Mouse (Mus musculus) lung, embryonic 14.5 days (tissue): ENCODE measurements around the gene Ppp2r1b. TPM values are rescaled to one million over a fixed set of nuclear protein-coding genes. Genes with fewer than 3 reads are reported as not detected.
A peak's percentile ranks its signal among the peaks of the same experiment; 100 is the strongest.

Experiments used
- ATAC-seq: fragments of 200-750 bp; cut with Nextera tagmentation; 2 replicates; pipeline ENCODE4 v1.8.0; 2017; ENCODE audit warnings: mild to moderate bottlenecking, moderate TSS enrichment, moderate library complexity; ENCODE audit not compliant: insufficient read depth
- DNase-seq: peaks from one replicate; pipeline ENCODE4 v3.0.0-alpha.2; 2015
- H3K27ac ChIP-seq: fragments of 300-500 bp; sonication (generic); 2 replicates; pipeline ENCODE4 v1.5.1; 2014; ENCODE audit warnings: low read depth, mild to moderate bottlenecking, moderate library complexity
- H3K27me3 ChIP-seq: fragments of 300-500 bp; sonication (generic); 2 replicates; pipeline ENCODE4 v1.6.1; 2014; ENCODE audit warnings: low read length, control low read depth; ENCODE audit not compliant: insufficient read depth
- H3K36me3 ChIP-seq: fragments of 300-500 bp; sonication (generic); 2 replicates; pipeline ENCODE4 v1.6.1; 2014; ENCODE audit warnings: control low read depth; ENCODE audit not compliant: insufficient read depth
- H3K4me1 ChIP-seq: fragments of 300-500 bp; sonication (generic); 2 replicates; pipeline ENCODE4 v1.6.1; 2014; ENCODE audit warnings: antibody characterized with exemption, control low read depth; ENCODE audit not compliant: insufficient read depth
- H3K4me2 ChIP-seq: fragments of 300-500 bp; sonication (generic); 2 replicates; pipeline ENCODE4 v1.6.1; 2014; ENCODE audit warnings: mild to moderate bottlenecking
- H3K4me3 ChIP-seq: fragments of 300-500 bp; sonication (generic); 2 replicates; pipeline ENCODE4 v1.5.1; 2014; ENCODE audit warnings: low read depth, low read length
- H3K9ac ChIP-seq: fragments of 300-500 bp; sonication (generic); 2 replicates; pipeline ENCODE4 v1.6.1; 2014
- H3K9me3 ChIP-seq: fragments of 300-500 bp; sonication (generic); 2 replicates; pipeline ENCODE4 v1.6.1; 2016; ENCODE audit warnings: low read depth, low read length, control low read depth
- CTCF ChIP-seq: IDR thresholded peaks from 2 replicates; pipeline ENCODE4 v1.5.1; 2016; ENCODE audit warnings: antibody characterized with exemption, low read depth
- WGBS: fragments of 180-500 bp; shearing (Covaris S2); extraction: QIAGEN DNeasy Blood & Tissue Kit; methylation state at CpG from one replicate; pipeline ENCODE4 v1.1.7; 2014; 5-methylcytosine and 5-hydroxymethylcytosine counted together
- polyA plus RNA-seq: library from polyadenylated mRNA; unstranded; fragments of >200 nt; fragmentation: Nextera tagmentation; extraction: Ambion mirVana; gene quantifications from 2 replicates; pipeline ENCODE4 v1.2.1, GENCODE M21; 2014

Ppp2r1b gene
- polyA plus RNA-seq, 1 experiment from 2014 or later: 73.7 TPM

- no peaks in the 10 kb centered on the region for H3K27me3 ChIP-seq
- ATAC-seq: no peak
- no peak for DNase-seq
- H3K4me2 ChIP-seq: no peak overlapping the region
- no peak overlapping the region for H3K4me3 ChIP-seq
- no peaks in the 10 kb centered on the region for H3K9me3 ChIP-seq
- 65% methylated on average over 3 of the region's 3 CpGs for WGBS
- H3K9ac ChIP-seq: no peak overlapping the region
- H3K36me3 ChIP-seq: peaks cover 22% of the 10 kb centered on the region
- no peak for TF ChIP-seq CTCF
- no peak overlapping the region for H3K27ac ChIP-seq
- H3K4me1 ChIP-seq: peaks cover 13% of the 10 kb centered on the region; the same call in 1 of the 2 replicates
Measured at GRCm38 (mm10) chr9:50890494-50891090, 45.5 kb downstream of the Ppp2r1b start.

- Histone ChIP-seq H3K4me3 (no peak overlapping the region), H3K36me3 (peaks cover 47% of the 10 kb centered on the region), H3K27me3 (no peaks in the 10 kb centered on the region), H3K27ac (no peak overlapping the region), H3K9me3 (no peaks in the 10 kb centered on the region), H3K4me2 (no peak overlapping the region), H3K9ac (no peak overlapping the region), H3K4me1 (no peaks in the 10 kb centered on the region)
- no peak for TF ChIP-seq CTCF
- whole genome bisulfite sequencing: 85% methylated on average over 4 of the region's 4 CpGs
- DNase-seq (peak; percentile 19), ATAC-seq (no peak)
Measured at GRCm38 (mm10) chr9:50893665-50894064, 48.6 kb downstream of the Ppp2r1b start.

DNA sequence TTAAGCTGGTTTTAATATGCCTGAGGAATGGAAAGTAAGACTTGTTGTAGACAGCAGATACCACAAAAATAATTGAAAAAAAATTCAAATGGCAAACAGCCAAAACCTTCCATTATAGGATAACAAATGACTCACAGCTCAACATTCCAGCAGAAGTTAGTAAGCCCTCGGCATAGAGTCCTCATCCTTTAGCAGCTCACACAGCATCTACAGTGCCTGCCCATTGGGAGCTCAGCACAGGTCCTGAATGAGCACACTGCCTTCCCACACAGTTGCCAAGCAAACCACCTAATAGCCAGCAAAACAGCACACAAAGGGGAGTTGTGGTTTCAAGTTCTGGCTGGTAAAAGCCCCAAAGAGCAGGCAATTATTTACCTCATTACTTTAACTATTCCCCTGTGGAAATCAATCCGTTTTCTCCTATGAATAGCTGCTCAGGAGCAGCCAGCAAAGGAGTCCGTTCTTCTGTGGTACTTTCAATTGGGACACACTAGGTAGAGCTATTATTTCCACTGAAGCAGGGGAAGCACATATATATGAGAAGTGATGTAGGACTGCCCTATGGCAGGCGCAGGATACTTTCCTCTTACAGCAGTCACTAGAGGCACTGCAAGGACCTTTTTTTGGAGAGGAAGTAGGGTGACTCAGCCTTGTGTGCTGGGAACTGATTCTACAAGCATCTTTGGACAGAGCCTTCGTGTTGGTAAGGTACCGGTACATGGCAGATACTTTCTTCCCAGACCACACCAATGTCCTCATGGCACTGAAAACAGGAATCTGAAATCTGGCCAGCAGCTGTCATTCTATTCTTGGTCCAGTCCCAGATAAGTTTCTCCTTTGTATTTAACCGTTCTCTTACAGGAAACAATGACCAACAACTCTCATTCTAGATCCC is 55.2 kb downstream of the Ppp2r1b start:
- H3K27ac ChIP-seq: no peak overlapping the region
- no peaks in the 10 kb centered on the region for H3K9me3 ChIP-seq
- DNase-seq (peak; percentile 55), ATAC-seq (no peak)
- no peak overlapping the region for H3K4me3 ChIP-seq
- no peak overlapping the region for H3K9ac ChIP-seq
- peaks cover 30% of the 10 kb centered on the region for H3K36me3 ChIP-seq
- no peak overlapping the region for H3K4me2 ChIP-seq
- no peak for TF ChIP-seq CTCF
- H3K27me3 ChIP-seq: no peaks in the 10 kb centered on the region
- 68% methylated on average over 7 of the region's 7 CpGs for WGBS
- H3K4me1 ChIP-seq: no peaks in the 10 kb centered on the region

- no peaks in the 10 kb centered on the region for H3K27me3 ChIP-seq
- TF ChIP-seq CTCF: no peak
- 76% methylated on average over 6 of the region's 6 CpGs for WGBS
Measured at GRCm38 (mm10) chr9:50904196-50904847, 59.2 kb downstream of the Ppp2r1b start.

GRCm38 (mm10) chr9:50905321-50905720 is 60.2 kb downstream of the Ppp2r1b start:
- Histone ChIP-seq H3K4me3 (no peak overlapping the region), H3K4me2 (no peak overlapping the region), H3K9me3 (no peaks in the 10 kb centered on the region), H3K36me3 (peaks cover 12% of the 10 kb centered on the region; the same call in 1 of the 2 replicates), H3K27me3 (no peaks in the 10 kb centered on the region), H3K4me1 (no peaks in the 10 kb centered on the region), H3K27ac (no peak overlapping the region), H3K9ac (no peak overlapping the region)
- 68% methylated on average over 3 of the region's 3 CpGs for WGBS
- DNase-seq (no peak), ATAC-seq (no peak)
- TF ChIP-seq CTCF: no peak

More at GRCm38 (mm10) chr9:50904196-50904847, 59.2 kb downstream of the Ppp2r1b start:
- Histone ChIP-seq H3K27ac (no peak overlapping the region), H3K4me2 (no peak overlapping the region), H3K9me3 (no peaks in the 10 kb centered on the region), H3K36me3 (peaks cover 13% of the 10 kb centered on the region; the same call in 1 of the 2 replicates), H3K9ac (no peak overlapping the region), H3K4me3 (no peak overlapping the region), H3K4me1 (no peaks in the 10 kb centered on the region)
- DNase-seq: no peak
- ATAC-seq: no peak

DNA sequence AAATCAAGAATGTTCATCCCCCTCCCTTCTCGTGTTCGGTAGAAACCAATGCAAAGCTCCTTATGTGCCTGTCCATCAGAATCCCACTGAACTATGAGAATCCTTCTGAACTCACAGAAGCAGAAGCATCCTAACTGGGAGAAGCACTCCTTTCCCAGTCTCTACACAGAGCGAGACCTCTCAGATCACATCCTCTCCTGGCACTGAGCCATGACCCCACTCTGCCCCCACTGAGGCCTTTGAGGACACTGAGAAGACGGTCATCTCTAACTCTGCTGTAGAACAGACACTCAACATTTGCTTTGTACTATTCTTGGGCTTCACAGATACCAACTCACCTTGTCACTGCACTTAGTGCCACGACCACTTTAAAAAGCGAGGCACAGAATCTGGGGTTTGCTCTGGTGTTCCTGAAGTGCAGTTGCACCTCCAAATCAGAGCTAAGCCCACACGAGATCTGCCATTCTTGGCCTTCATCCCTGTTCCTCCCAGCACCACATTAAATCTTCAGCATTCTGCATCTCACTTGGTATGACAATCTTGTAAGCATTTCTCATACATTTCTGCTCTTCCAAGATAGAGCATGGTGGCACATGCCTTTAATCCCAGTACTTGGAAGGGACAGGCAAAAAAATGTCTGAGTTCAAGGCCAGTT is 66.9 kb downstream of the Ppp2r1b start:
- no peak overlapping the region for H3K4me2 ChIP-seq
- H3K9ac ChIP-seq: no peak overlapping the region
- H3K36me3 ChIP-seq: peaks cover 15% of the 10 kb centered on the region; the same call in 1 of the 2 replicates
- H3K27ac ChIP-seq: no peak overlapping the region
- H3K4me1 ChIP-seq: no peaks in the 10 kb centered on the region
- no peak overlapping the region for H3K4me3 ChIP-seq
- H3K27me3 ChIP-seq: no peaks in the 10 kb centered on the region
- DNase-seq: no peak
- 75% methylated on average over 7 of the region's 7 CpGs for WGBS
- H3K9me3 ChIP-seq: no peaks in the 10 kb centered on the region
- no peak for ATAC-seq
- no peak for TF ChIP-seq CTCF
